Mouse (Mus musculus) bone marrow, adult 2 months (tissue): ENCODE measurements around the gene Pid1. TPM values are rescaled to one million over a fixed set of nuclear protein-coding genes. Genes with fewer than 3 reads are reported as not detected.
A peak's percentile ranks its signal among the peaks of the same experiment; 100 is the strongest.

ENCODE experiments used
- H3K27ac ChIP-seq: fragments of 200-500 bp; 2 replicates; pipeline ENCODE4 v1.5.1; 2012; ENCODE audit warnings: low read depth, mild to moderate bottlenecking, control low read depth, inconsistent platforms, low read length; ENCODE audit not compliant: control insufficient read depth, poor library complexity, insufficient read depth
- H3K4me1 ChIP-seq: fragments of 200-500 bp; 2 replicates; pipeline ENCODE4 v1.6.1; 2011; ENCODE audit warnings: low read length; ENCODE audit not compliant: control insufficient read depth, insufficient read depth
- H3K4me3 ChIP-seq: fragments of 200-500 bp; replicated peaks from 2 replicates; pipeline ENCODE3; 2011; ENCODE audit warnings: mild to moderate bottlenecking, low read depth, low read length, control low read depth; ENCODE audit not compliant: control insufficient read depth
- CTCF ChIP-seq: fragments of 200-500 bp; IDR thresholded peaks from 2 replicates; pipeline ENCODE4 v1.5.1; 2011; ENCODE audit warnings: low read length, control low read depth; ENCODE audit not compliant: control insufficient read depth, insufficient read depth
- POLR2A ChIP-seq: fragments of 200-500 bp; IDR thresholded peaks from 2 replicates; pipeline ENCODE4 v1.6.1; 2011; ENCODE audit warnings: low read depth, mild to moderate bottlenecking, control low read depth, low read length, borderline replicate concordance; ENCODE audit not compliant: control insufficient read depth
- WGBS: fragments of 180-500 bp; shearing (Covaris S2); methylation state at CpG from one replicate; pipeline ENCODE4 v1.1.7; 2018; 5-methylcytosine and 5-hydroxymethylcytosine counted together
- polyA plus RNA-seq: library from polyadenylated mRNA; stranded (reverse); fragments of >200 nt; gene quantifications from 2 replicates; pipeline ENCODE4 v1.2.4, GENCODE M21; 2011; ENCODE audit warnings: low replicate concordance; ENCODE audit not compliant: missing spikeins, insufficient read depth, insufficient read length

The Pid1 gene
- polyA plus RNA-seq, 1 experiment = 12.4 TPM

- 72% methylated on average over 16 of the region's 16 CpGs for WGBS
- Histone ChIP-seq H3K27ac (no peak overlapping the region), H3K4me1 (peaks cover 1% of the 10 kb centered on the region; the same call in 1 of the 2 replicates), H3K4me3 (no peak overlapping the region)
- TF ChIP-seq CTCF (no peak), POLR2A (no peak)
These were observed 58.1 kb downstream of the Pid1 start for GRCm38 (mm10) chr1:84305713-84306421.

DNA sequence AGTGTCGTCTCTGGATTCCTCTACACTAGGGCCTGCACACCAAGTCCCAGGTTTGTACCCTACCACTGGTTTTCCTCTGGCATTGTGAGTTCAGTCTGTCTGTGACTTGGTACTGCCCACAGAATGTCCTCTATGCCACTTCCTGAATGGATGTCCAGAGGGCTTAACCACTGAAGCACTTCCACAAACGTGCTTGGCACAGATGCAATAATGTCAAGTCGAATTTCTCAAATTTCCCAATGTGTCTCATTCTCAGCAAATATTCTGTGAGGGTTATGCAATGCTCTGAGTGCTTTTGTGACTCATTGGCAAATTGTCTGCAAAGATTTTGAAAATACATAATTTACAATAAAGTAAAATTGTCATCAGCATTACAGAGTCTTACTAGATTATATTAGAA, 61.2 kb downstream of the Pid1 start:
- WGBS = 5% methylated on average over 3 of the region's 3 CpGs
- H3K27ac ChIP-seq = no peak overlapping the region; the same call in 1 of the 2 replicates

DNA sequence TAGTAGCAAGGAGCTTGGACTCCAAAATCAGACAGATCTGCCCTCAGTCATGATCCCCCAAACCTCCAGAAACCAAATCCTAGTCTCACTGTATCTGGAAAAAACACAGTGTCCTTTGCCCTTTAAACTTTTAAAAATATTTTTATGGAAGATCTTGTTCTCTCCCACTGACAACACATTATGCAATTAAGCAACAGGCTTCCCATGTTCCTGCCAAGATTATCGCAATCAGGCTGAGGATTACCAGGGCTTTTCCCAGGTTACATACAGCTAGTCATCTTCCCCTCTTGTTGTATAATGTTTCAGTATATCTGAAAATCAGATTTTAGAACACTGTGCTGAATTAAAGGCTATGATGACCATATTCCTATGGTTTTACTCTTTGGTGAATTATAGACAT, 64.3 kb downstream of the Pid1 start:
- no peak for TF ChIP-seq CTCF
- no peak for TF ChIP-seq POLR2A
- no peak overlapping the region for H3K27ac ChIP-seq
- WGBS = 85% methylated on average over 1 of the region's 1 CpGs
- H3K4me3 ChIP-seq = no peak overlapping the region
- peaks cover 1% of the 10 kb centered on the region; the same call in 1 of the 2 replicates for H3K4me1 ChIP-seq

More for the DNA sequence above, 61.2 kb downstream of the Pid1 start:
- H3K4me3 ChIP-seq = no peak overlapping the region
- TF ChIP-seq CTCF (no peak), POLR2A (no peak)
- H3K4me1 ChIP-seq = peaks cover 1% of the 10 kb centered on the region; the same call in 1 of the 2 replicates

DNA sequence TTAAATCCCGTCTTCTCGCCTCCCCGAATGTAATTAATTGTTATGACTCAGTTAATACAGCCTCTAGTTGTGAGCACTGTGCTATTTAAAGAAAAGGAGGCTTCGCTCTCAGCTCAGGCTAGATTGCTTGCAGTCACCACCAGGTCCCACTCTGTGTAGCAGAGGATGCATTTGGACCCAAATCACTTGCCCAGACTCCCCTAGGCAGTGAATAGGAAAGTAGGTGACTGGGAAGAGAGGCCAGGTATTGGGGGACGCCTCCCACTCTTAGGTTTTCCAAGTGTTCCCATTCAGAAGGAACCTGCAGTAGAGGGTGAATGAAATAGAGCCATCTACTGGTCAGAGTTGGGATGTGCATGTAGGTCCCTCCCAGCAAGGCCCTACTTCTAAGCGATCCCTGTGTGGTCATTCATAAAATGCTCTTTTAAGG, 77.3 kb downstream of the Pid1 start:
- Histone ChIP-seq H3K4me3 (no peak overlapping the region), H3K27ac (no peak overlapping the region), H3K4me1 (no peaks in the 10 kb centered on the region)
- peak; percentile 50 for TF ChIP-seq CTCF
- TF ChIP-seq POLR2A = no peak
- WGBS = 31% methylated on average over 6 of the region's 6 CpGs

DNA sequence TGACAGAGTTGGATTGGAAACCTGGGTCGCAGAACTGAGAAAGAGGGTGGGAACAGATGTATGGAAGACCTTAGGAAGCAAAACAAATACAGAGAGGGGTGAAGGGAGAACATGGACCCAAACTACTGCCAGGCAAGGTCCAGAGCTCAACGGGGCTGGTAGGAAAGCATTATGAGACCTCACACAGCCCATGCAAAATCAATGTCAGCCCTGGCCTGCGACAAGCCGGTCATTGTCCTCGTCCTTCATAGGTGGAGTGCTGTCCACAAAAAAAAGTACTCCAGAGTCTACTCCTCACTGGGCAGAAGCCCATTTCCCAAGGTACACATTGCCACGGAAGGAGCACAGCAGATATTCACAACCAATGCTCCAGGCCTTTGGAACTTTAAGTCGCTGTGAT, 78.4 kb downstream of the Pid1 start:
- Histone ChIP-seq H3K4me1 (no peaks in the 10 kb centered on the region), H3K4me3 (no peak overlapping the region), H3K27ac (no peak overlapping the region)
- WGBS = 77% methylated on average over 7 of the region's 7 CpGs
- TF ChIP-seq CTCF (no peak), POLR2A (no peak)

GRCm38 (mm10) chr1:84284293-84285068, 79.5 kb downstream of the Pid1 start:
- Histone ChIP-seq H3K4me1 (no peaks in the 10 kb centered on the region), H3K27ac (no peak overlapping the region), H3K4me3 (peak overlapping the region; percentile 38)
- no peak; the same call in 1 of the 2 replicates for TF ChIP-seq POLR2A
- TF ChIP-seq CTCF = no peak
- 4% methylated on average over 52 of the region's 53 CpGs for WGBS

DNA sequence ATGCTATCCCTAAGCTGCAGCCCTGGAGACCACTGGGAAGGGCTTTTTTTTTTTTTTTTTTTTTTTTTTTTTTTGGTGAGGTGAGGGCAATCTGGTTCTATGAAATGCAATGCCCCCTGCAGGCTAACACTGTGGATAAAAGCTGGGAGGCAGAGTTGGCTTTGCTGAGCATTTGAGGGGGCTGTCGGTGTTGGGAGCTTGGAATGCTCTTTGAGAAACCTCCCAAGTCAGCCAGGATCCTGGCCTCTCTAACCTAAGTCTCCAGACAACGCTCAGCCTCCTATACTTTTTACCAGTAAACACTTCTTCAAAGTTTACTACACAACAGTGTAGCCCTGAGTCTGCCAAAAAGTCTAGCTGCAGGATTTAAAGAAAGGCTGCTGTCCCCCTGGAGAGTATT, 80.9 kb downstream of the Pid1 start:
- WGBS = 18% methylated on average over 2 of the region's 2 CpGs
- Histone ChIP-seq H3K4me3 (peak overlapping the region; percentile 50), H3K27ac (no peak overlapping the region), H3K4me1 (no peaks in the 10 kb centered on the region)
- no peak for TF ChIP-seq POLR2A
- no peak for TF ChIP-seq CTCF

- TF ChIP-seq CTCF = no peak
- TF ChIP-seq POLR2A = no peak
- Histone ChIP-seq H3K4me1 (no peaks in the 10 kb centered on the region), H3K4me3 (no peak overlapping the region), H3K27ac (no peak overlapping the region)
- 81% methylated on average over 3 of the region's 3 CpGs for WGBS
These were observed 83.8 kb downstream of the Pid1 start for GRCm38 (mm10) chr1:84280171-84280570.
